ENCODE assay signal across 8 mouse cellular contexts in genomic region chr2:127484476-127485170, GRCm38 (mm10). TPM values are rescaled to one million over a fixed set of nuclear protein-coding genes. Genes with fewer than 3 reads are reported as not detected.
DNase-seq lines count a peak whose midpoint lies in the region; ATAC-seq and TF ChIP-seq lines count a peak whose summit lies in the region.

No protein-coding gene starts in this region.

- no peak overlapping the region for H3K27ac ChIP-seq in liver, embryonic 12.5 days
- H3K27ac ChIP-seq in midbrain, postnatal 0 days (ENCODE audit: low read depth, low read length): no peak overlapping the region

- H3K36me3 ChIP-seq in liver, embryonic 12.5 days: no peaks in the 10 kb centered on the region
- H3K36me3 ChIP-seq in midbrain, postnatal 0 days (ENCODE audit: insufficient read depth, low read length): no peaks in the 10 kb centered on the region

- peak; percentile 75 for DNase-seq in Muller cell, postnatal 12 days (ENCODE audit: inconsistent ontology term)
- peak; percentile 81 for DNase-seq in embryo, embryonic 10 days (ENCODE audit: low spot score)
- DNase-seq in hindlimb bud, embryonic 11.5 days (ENCODE audit: extremely low spot score, low read depth, low spot score): peak; percentile 33
- peak; percentile 75 for DNase-seq in midbrain, postnatal 0 days (ENCODE audit: low spot score)
- peak; percentile 67 for DNase-seq in thymus, postnatal 4 days
- DNase-seq in left cerebral cortex, adult 11 months (ENCODE audit: low spot score): no peak

- no peak overlapping the region for H3K9ac ChIP-seq in liver, embryonic 12.5 days
- peak overlapping the region; percentile 33; the same call in 1 of the 2 replicates for H3K9ac ChIP-seq in midbrain, postnatal 0 days (replicated peaks; ENCODE audit: low read length, poor library complexity, severe bottlenecking)

- ATAC-seq in granulocyte monocyte progenitor cell, adult 5-6 weeks (replicated peaks; ENCODE audit: poor library complexity, severe bottlenecking): peak; percentile 45
- ATAC-seq in liver, embryonic 12.5 days: peak; percentile 53
- ATAC-seq in midbrain, postnatal 0 days (ENCODE audit: low FRiP score): peak; percentile 48; the same call in 1 of the 2 replicates

- WGBS in liver, embryonic 12.5 days (ENCODE audit: insufficient replicate concordance): 9% methylated on average over 19 of the region's 19 CpGs
- WGBS in midbrain, postnatal 0 days: 12% methylated on average over 19 of the region's 19 CpGs

- H3K4me3 ChIP-seq in liver, embryonic 12.5 days: no peak overlapping the region
- H3K4me3 ChIP-seq in midbrain, postnatal 0 days (ENCODE audit: low read depth, low read length): peak overlapping the region; percentile 5; the same call in 1 of the 2 replicates

- peak; percentile 9; the same call in 1 of the 2 replicates for TF ChIP-seq CTCF in midbrain, postnatal 0 days (IDR thresholded peaks at IDR 0.05)

- H3K4me1 ChIP-seq in liver, embryonic 12.5 days: 0 out of 2 replicates have a peak, but pooled peaks cover 15% of the 10 kb centered on the region
- peaks cover 13% of the 10 kb centered on the region; the same call in 1 of the 2 replicates for H3K4me1 ChIP-seq in midbrain, postnatal 0 days (ENCODE audit: insufficient read depth, low read length)

- H3K9me3 ChIP-seq in liver, embryonic 12.5 days (replicated peaks): no peaks in the 10 kb centered on the region
- no peaks in the 10 kb centered on the region for H3K9me3 ChIP-seq in midbrain, postnatal 0 days (ENCODE audit: low read length)

- peak overlapping the region; percentile 50 for H3K4me2 ChIP-seq in liver, embryonic 12.5 days
- peak overlapping the region; percentile 28 for H3K4me2 ChIP-seq in midbrain, postnatal 0 days (ENCODE audit: low read depth, low read length, poor library complexity, severe bottlenecking)

- peaks cover 71% of the 10 kb centered on the region for H3K27me3 ChIP-seq in liver, embryonic 12.5 days (replicated peaks)
- H3K27me3 ChIP-seq in midbrain, postnatal 0 days (ENCODE audit: insufficient read depth, low read length): peaks cover 57% of the 10 kb centered on the region

RNA-seq across cellular contexts. Expression of gene Kcnip3, which starts 37.3 kb away (rescaled TPM):
- total RNA-seq in granulocyte monocyte progenitor cell, adult 5-6 weeks (2014; fragmentation: Nextera tagmentation): 37.4 and 50.0 TPM in 2 replicates
- total RNA-seq in granulocyte monocyte progenitor cell, adult 5-6 weeks (2017): 19.5 and 23.4 TPM in 2 replicates
- 0.70 and 0.72 TPM in 2 replicates for polyA plus RNA-seq in liver, embryonic 12.5 days (2016; fragmentation: Nextera tagmentation; extraction: Ambion mirVana)
- 24.6 and 33.2 TPM in 2 replicates for total RNA-seq in midbrain, postnatal 0 days (2014; rRNA removed)
- 14.2 and 17.1 TPM in 2 replicates for polyA plus RNA-seq in midbrain, postnatal 0 days (2015; fragmentation: Nextera tagmentation; extraction: Ambion mirVana)

RNA-seq across cellular contexts. Expression of gene Fahd2a, which starts 40.3 kb away (rescaled TPM):
- total RNA-seq in granulocyte monocyte progenitor cell, adult 5-6 weeks (2014; fragmentation: Nextera tagmentation): 6.0 and 26.2 TPM in 2 replicates
- 6.6 and 11.9 TPM in 2 replicates for total RNA-seq in granulocyte monocyte progenitor cell, adult 5-6 weeks (2017)
- 17.2 and 17.5 TPM in 2 replicates for polyA plus RNA-seq in liver, embryonic 12.5 days (2016; fragmentation: Nextera tagmentation; extraction: Ambion mirVana)
- 25.1 and 32.4 TPM in 2 replicates for total RNA-seq in midbrain, postnatal 0 days (2014; rRNA removed)
- 27.3 and 29.2 TPM in 2 replicates for polyA plus RNA-seq in midbrain, postnatal 0 days (2015; fragmentation: Nextera tagmentation; extraction: Ambion mirVana)

RNA-seq across cellular contexts. Expression of gene Prom2, which starts 56.6 kb away (rescaled TPM):
- not detected in 2 replicates for total RNA-seq in granulocyte monocyte progenitor cell, adult 5-6 weeks (2014; fragmentation: Nextera tagmentation)
- total RNA-seq in granulocyte monocyte progenitor cell, adult 5-6 weeks (2017): not detected in 2 replicates
- polyA plus RNA-seq in liver, embryonic 12.5 days (2016; fragmentation: Nextera tagmentation; extraction: Ambion mirVana): not detected in 2 replicates
- 0.44 TPM in 1 of 2 replicates, not detected in the other for total RNA-seq in midbrain, postnatal 0 days (2014; rRNA removed)
- 0.06 and 0.09 TPM in 2 replicates for polyA plus RNA-seq in midbrain, postnatal 0 days (2015; fragmentation: Nextera tagmentation; extraction: Ambion mirVana)

RNA-seq across cellular contexts. Expression of gene Gpat2, which starts 59.6 kb away (rescaled TPM):
- not detected in 2 replicates for total RNA-seq in granulocyte monocyte progenitor cell, adult 5-6 weeks (2014; fragmentation: Nextera tagmentation)
- not detected in 2 replicates for total RNA-seq in granulocyte monocyte progenitor cell, adult 5-6 weeks (2017)
- polyA plus RNA-seq in liver, embryonic 12.5 days (2016; fragmentation: Nextera tagmentation; extraction: Ambion mirVana): 0.37 and 0.49 TPM in 2 replicates
- total RNA-seq in midbrain, postnatal 0 days (2014; rRNA removed): 0.09 and 0.55 TPM in 2 replicates
- polyA plus RNA-seq in midbrain, postnatal 0 days (2015; fragmentation: Nextera tagmentation; extraction: Ambion mirVana): 0.16 and 0.23 TPM in 2 replicates
